Mouse (Mus musculus) forebrain, embryonic 14.5 days (tissue): Measurements from ENCODE around the gene Brwd3. TPM values are rescaled to one million over a fixed set of nuclear protein-coding genes. Genes with fewer than 3 reads are reported as not detected.

Experiments
- polyA plus RNA-seq: library from polyadenylated mRNA; unstranded; fragments of >200 nt; fragmentation: Nextera tagmentation; extraction: Ambion mirVana; gene quantifications from 2 replicates; pipeline ENCODE4 v1.2.1, GENCODE M21; 2014

Gene Brwd3
- polyA plus RNA-seq, 1 experiment from 2014 or later = 3.6 TPM

Other genes with a start within 250 kb of the Brwd3 start
- gene Gm379, start 169.5 kb downstream of the Brwd3 start, polyA plus RNA-seq = not detected in 2 replicates
- 13.3 and 14.8 TPM in 2 replicates for gene Hmgn5, start 179.0 kb upstream of the Brwd3 start, polyA plus RNA-seq